Mouse (Mus musculus): Measurements from ENCODE around the gene Samm50.

GRCm38 (mm10) chr15:84217969-84218782 lies 26.1 kb downstream of the Samm50 start:
- TF ChIP-seq POLR2A (IDR thresholded peaks at IDR 0.05; ENCODE audit: extremely low read depth, insufficient read depth, low read length), result no peak
- no peak for TF ChIP-seq CTCF (IDR thresholded peaks at IDR 0.05; ENCODE audit: low read depth, low read length)
